Mouse (Mus musculus) kidney, postnatal 25 days (tissue): ENCODE results near the gene Gm49601.

ENCODE experiments used
- DNase-seq, 2 experiments: peaks; one replicate each; pipeline ENCODE4 v3.0.0; 2021; ENCODE audit warnings: mixed read lengths in 2 of 2

The Gm49601 gene

GRCm38 (mm10) chr16:18581623-18582205, 44.5 kb downstream of the Gm49601 start:
- peak in 1 of 2 experiments; percentile 10 for DNase-seq

GRCm38 (mm10) chr16:18581050-18581622, 45.1 kb downstream of the Gm49601 start:
- no peak for DNase-seq

- DNase-seq: no peak
Measured at GRCm38 (mm10) chr16:18580389-18580788, 45.8 kb downstream of the Gm49601 start.

- no peak for DNase-seq
Measured at GRCm38 (mm10) chr16:18577599-18578160, 48.5 kb downstream of the Gm49601 start.

GRCm38 (mm10) chr16:18577071-18577470, 49.2 kb downstream of the Gm49601 start:
- no peak for DNase-seq

GRCm38 (mm10) chr16:18574196-18574595, 52.0 kb downstream of the Gm49601 start:
- no peak for DNase-seq
